Mouse (Mus musculus) spleen, adult 2 months (tissue): ENCODE measurements around the gene Olfr312.

Experiments
- CTCF ChIP-seq: fragments of 200-500 bp; IDR thresholded peaks from 2 replicates; pipeline ENCODE4 v1.5.1; 2011; ENCODE audit warnings: mild to moderate bottlenecking, inconsistent platforms; ENCODE audit not compliant: insufficient read depth, insufficient read length, insufficient replicate concordance; ENCODE audit errors: extremely low read depth
- POLR2A ChIP-seq: fragments of 200-500 bp; IDR thresholded peaks from 2 replicates; pipeline ENCODE4 v1.6.1; 2011; ENCODE audit warnings: low read depth, low read length, inconsistent platforms

- TF ChIP-seq CTCF: no peak
- TF ChIP-seq POLR2A: no peak
These were observed 38.4 kb upstream of the Olfr312 start for GRCm38 (mm10) chr11:58790646-58791045.
